Mouse (Mus musculus) heart, embryonic 16.5 days (tissue): ENCODE measurements around the gene Calm5. TPM values are rescaled to one million over a fixed set of nuclear protein-coding genes. Genes with fewer than 3 reads are reported as not detected.

Experiments used
- ATAC-seq: fragments of 200-750 bp; cut with Nextera tagmentation; replicated peaks from 2 replicates; pipeline ENCODE4 v1.8.0; 2017; ENCODE audit warnings: moderate number of reproducible peaks; ENCODE audit not compliant: insufficient read depth, low FRiP score; ENCODE audit errors: extremely low read depth
- H3K27ac ChIP-seq: fragments of 300-500 bp; sonication (generic); 2 replicates; pipeline ENCODE4 v1.5.1; 2014; ENCODE audit warnings: mild to moderate bottlenecking, low read length, control low read depth, moderate library complexity
- H3K27me3 ChIP-seq: fragments of 300-500 bp; sonication (generic); 2 replicates; pipeline ENCODE4 v1.6.1; 2014; ENCODE audit warnings: low read length, mixed read lengths; ENCODE audit not compliant: control insufficient read depth, insufficient read depth
- H3K36me3 ChIP-seq: fragments of 300-500 bp; sonication (generic); 2 replicates; pipeline ENCODE4 v1.6.1; 2014; ENCODE audit not compliant: control insufficient read depth, insufficient read depth
- H3K4me1 ChIP-seq: fragments of 300-500 bp; sonication (generic); 2 replicates; pipeline ENCODE4 v1.6.1; 2014; ENCODE audit warnings: low read length, mixed read lengths; ENCODE audit not compliant: control insufficient read depth, insufficient read depth
- H3K4me2 ChIP-seq: fragments of 300-500 bp; sonication (generic); 2 replicates; pipeline ENCODE4 v1.6.1; 2014; ENCODE audit warnings: low read depth, mild to moderate bottlenecking, control low read depth, low read length
- H3K4me3 ChIP-seq: fragments of 300-500 bp; sonication (generic); 2 replicates; pipeline ENCODE4 v1.5.1; 2014; ENCODE audit warnings: mild to moderate bottlenecking, control low read depth, low read length
- H3K9ac ChIP-seq: fragments of 300-500 bp; sonication (generic); 2 replicates; pipeline ENCODE4 v1.6.1; 2014; ENCODE audit warnings: low read length, control low read depth
- H3K9me3 ChIP-seq: fragments of 300-500 bp; sonication (generic); replicated peaks from 2 replicates; pipeline ENCODE4 v1.6.1; 2016; ENCODE audit warnings: low read length; ENCODE audit not compliant: control insufficient read depth
- WGBS: fragments of 180-500 bp; shearing (Covaris S2); extraction: QIAGEN DNeasy Blood & Tissue Kit; methylation state at CpG from one replicate; pipeline ENCODE4 v1.1.7; 2014; 5-methylcytosine and 5-hydroxymethylcytosine counted together
- polyA plus RNA-seq: library from polyadenylated mRNA; unstranded; fragments of >200 nt; fragmentation: Nextera tagmentation; extraction: Ambion mirVana; gene quantifications from 2 replicates; pipeline ENCODE4 v1.2.1, GENCODE M21; 2015

The Calm5 gene
- polyA plus RNA-seq, 1 experiment from 2014 or later = not detected

- H3K4me1 ChIP-seq = no peaks in the 10 kb centered on the region
- no peak overlapping the region for H3K9ac ChIP-seq
- H3K4me3 ChIP-seq = no peak overlapping the region
- 83% methylated on average over 3 of the region's 3 CpGs for WGBS
- no peak overlapping the region for H3K4me2 ChIP-seq
- ATAC-seq = no peak
- H3K9me3 ChIP-seq = no peaks in the 10 kb centered on the region
- no peaks in the 10 kb centered on the region for H3K36me3 ChIP-seq
- H3K27ac ChIP-seq = no peak overlapping the region
- no peaks in the 10 kb centered on the region for H3K27me3 ChIP-seq
These were observed 8.4 kb downstream of the Calm5 start for GRCm38 (mm10) chr13:3862325-3862724.

GRCm38 (mm10) chr13:3862922-3863580 lies 9.1 kb downstream of the Calm5 start:
- ATAC-seq = no peak
- no peaks in the 10 kb centered on the region for H3K9me3 ChIP-seq
- no peak overlapping the region for H3K4me2 ChIP-seq
- H3K4me3 ChIP-seq = no peak overlapping the region
- H3K27ac ChIP-seq = no peak overlapping the region
- 85% methylated on average over 10 of the region's 10 CpGs for WGBS
- H3K9ac ChIP-seq = no peak overlapping the region
- no peaks in the 10 kb centered on the region for H3K27me3 ChIP-seq
- no peaks in the 10 kb centered on the region for H3K36me3 ChIP-seq
- H3K4me1 ChIP-seq = no peaks in the 10 kb centered on the region

GRCm38 (mm10) chr13:3865648-3866354 lies 11.8 kb downstream of the Calm5 start:
- ATAC-seq = no peak
- no peak overlapping the region for H3K9ac ChIP-seq
- no peak overlapping the region for H3K4me2 ChIP-seq
- no peaks in the 10 kb centered on the region for H3K4me1 ChIP-seq
- H3K27me3 ChIP-seq = no peaks in the 10 kb centered on the region
- H3K9me3 ChIP-seq = no peaks in the 10 kb centered on the region
- H3K27ac ChIP-seq = no peak overlapping the region
- H3K4me3 ChIP-seq = no peak overlapping the region
- no peaks in the 10 kb centered on the region for H3K36me3 ChIP-seq
- 70% methylated on average over 14 of the region's 14 CpGs for WGBS

- H3K9me3 ChIP-seq = no peaks in the 10 kb centered on the region
- no peaks in the 10 kb centered on the region for H3K36me3 ChIP-seq
- no peak overlapping the region for H3K4me3 ChIP-seq
- no peaks in the 10 kb centered on the region for H3K4me1 ChIP-seq
- ATAC-seq = no peak
- H3K4me2 ChIP-seq = no peak overlapping the region
- no peaks in the 10 kb centered on the region for H3K27me3 ChIP-seq
- no peak overlapping the region for H3K27ac ChIP-seq
- H3K9ac ChIP-seq = no peak overlapping the region
- WGBS = 64% methylated on average over 8 of the region's 8 CpGs
These were observed 12.5 kb downstream of the Calm5 start for GRCm38 (mm10) chr13:3866355-3867052.

- no peak overlapping the region for H3K27ac ChIP-seq
- WGBS = 70% methylated on average over 6 of the region's 6 CpGs
- no peak overlapping the region for H3K9ac ChIP-seq
- H3K4me1 ChIP-seq = no peaks in the 10 kb centered on the region
- no peak overlapping the region for H3K4me3 ChIP-seq
- no peaks in the 10 kb centered on the region for H3K9me3 ChIP-seq
- no peaks in the 10 kb centered on the region for H3K36me3 ChIP-seq
- no peak for ATAC-seq
- no peak overlapping the region for H3K4me2 ChIP-seq
- H3K27me3 ChIP-seq = no peaks in the 10 kb centered on the region
These were observed 13.2 kb downstream of the Calm5 start for GRCm38 (mm10) chr13:3867158-3867557.

- Histone ChIP-seq H3K27ac (no peak overlapping the region), H3K4me1 (no peaks in the 10 kb centered on the region), H3K27me3 (no peaks in the 10 kb centered on the region), H3K4me2 (no peak overlapping the region), H3K4me3 (no peak overlapping the region), H3K9me3 (no peaks in the 10 kb centered on the region), H3K9ac (no peak overlapping the region), H3K36me3 (no peaks in the 10 kb centered on the region)
- ATAC-seq = no peak
These were observed 15.9 kb downstream of the Calm5 start for GRCm38 (mm10) chr13:3869901-3870300.

GRCm38 (mm10) chr13:3872832-3873231 lies 18.9 kb downstream of the Calm5 start:
- Histone ChIP-seq H3K4me2 (no peak overlapping the region), H3K36me3 (no peaks in the 10 kb centered on the region), H3K9ac (no peak overlapping the region), H3K9me3 (no peaks in the 10 kb centered on the region), H3K27ac (no peak overlapping the region), H3K4me1 (peaks cover 4% of the 10 kb centered on the region; the same call in 1 of the 2 replicates), H3K4me3 (no peak overlapping the region), H3K27me3 (no peaks in the 10 kb centered on the region)
- ATAC-seq = no peak
- 91% methylated on average over 4 of the region's 4 CpGs for WGBS

- no peaks in the 10 kb centered on the region for H3K27me3 ChIP-seq
- no peaks in the 10 kb centered on the region for H3K9me3 ChIP-seq
- H3K9ac ChIP-seq = no peak overlapping the region
- no peak overlapping the region for H3K4me3 ChIP-seq
- no peak overlapping the region for H3K4me2 ChIP-seq
- H3K4me1 ChIP-seq = peaks cover 4% of the 10 kb centered on the region; the same call in 1 of the 2 replicates
- ATAC-seq = no peak
- 65% methylated on average over 6 of the region's 6 CpGs for WGBS
- peaks cover 4% of the 10 kb centered on the region for H3K36me3 ChIP-seq
- H3K27ac ChIP-seq = no peak overlapping the region
These were observed 22.5 kb downstream of the Calm5 start for GRCm38 (mm10) chr13:3876448-3876847.

- 46% methylated on average over 6 of the region's 6 CpGs for WGBS
- Histone ChIP-seq H3K4me3 (no peak overlapping the region), H3K36me3 (peaks cover 6% of the 10 kb centered on the region), H3K27ac (no peak overlapping the region), H3K9ac (no peak overlapping the region), H3K4me1 (peaks cover 4% of the 10 kb centered on the region; the same call in 1 of the 2 replicates), H3K9me3 (no peaks in the 10 kb centered on the region), H3K4me2 (no peak overlapping the region), H3K27me3 (no peaks in the 10 kb centered on the region)
- ATAC-seq = 0 out of 2 replicates have a peak, but pooled peaks have one; percentile 52
These were observed 23.2 kb downstream of the Calm5 start for GRCm38 (mm10) chr13:3877185-3877584.
